Mouse (Mus musculus): ENCODE results near the gene Aplp2. TPM values are rescaled to one million over a fixed set of nuclear protein-coding genes. Genes with fewer than 3 reads are reported as not detected.
"Not testable (repeated sequence)": the region's sequence is repeated elsewhere in the genome, so short reads cannot be mapped to it uniquely, and the experiment has no call there.

The Aplp2 gene
- polyA plus RNA-seq, 1 experiment: 427 TPM

DNA sequence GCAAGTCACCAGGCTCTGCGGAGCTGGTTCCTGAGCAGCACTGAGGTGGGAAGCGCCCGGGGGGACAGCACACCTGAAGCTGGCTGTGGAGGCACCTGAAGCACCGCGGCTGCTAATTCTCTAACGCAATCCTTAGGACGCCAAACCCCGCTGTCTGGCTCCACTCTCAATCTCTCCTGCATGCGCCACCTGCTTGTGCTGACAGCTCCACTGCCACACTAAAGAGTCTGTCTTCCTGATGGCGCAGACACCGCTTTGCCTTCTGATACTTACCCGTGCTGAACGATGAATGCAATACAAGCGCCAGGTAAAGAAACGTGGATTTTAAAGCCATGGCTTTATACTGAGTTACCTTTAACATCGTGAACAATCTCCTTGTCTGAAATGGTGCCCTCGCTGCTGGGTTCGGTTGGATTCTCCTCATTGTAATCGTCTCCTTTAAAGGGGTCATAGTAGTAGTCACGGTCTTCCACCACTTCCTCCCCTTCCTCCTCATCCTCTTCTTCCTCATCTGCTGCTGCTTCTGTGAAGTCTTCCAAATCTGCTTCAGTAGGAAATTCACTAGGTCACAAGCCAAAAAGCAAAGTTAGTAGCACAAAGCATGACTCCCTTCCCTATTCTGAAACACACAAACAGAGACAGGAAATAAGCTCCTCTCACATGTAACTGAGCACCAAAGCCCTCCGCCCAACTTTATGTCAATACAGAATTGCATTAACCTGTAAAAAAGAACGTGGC lies 43.1 kb downstream of the Aplp2 start:
- H3K27ac ChIP-seq (ENCODE audit: insufficient read depth, low read depth, low read length): peak overlapping the region; percentile 96
- peaks cover 82% of the 10 kb centered on the region for H3K4me1 ChIP-seq (ENCODE audit: control insufficient read depth, insufficient read depth, low read length)
- peak overlapping the region; percentile 13; the same call in 1 of the 2 replicates for H3K4me3 ChIP-seq (ENCODE audit: insufficient read depth, low read length)
- TF ChIP-seq CTCF (IDR thresholded peaks at IDR 0.05; ENCODE audit: low read depth, low read length) (no peak), POLR2A (IDR thresholded peaks at IDR 0.05; ENCODE audit: borderline replicate concordance, low read depth, low read length) (no peak)

DNA sequence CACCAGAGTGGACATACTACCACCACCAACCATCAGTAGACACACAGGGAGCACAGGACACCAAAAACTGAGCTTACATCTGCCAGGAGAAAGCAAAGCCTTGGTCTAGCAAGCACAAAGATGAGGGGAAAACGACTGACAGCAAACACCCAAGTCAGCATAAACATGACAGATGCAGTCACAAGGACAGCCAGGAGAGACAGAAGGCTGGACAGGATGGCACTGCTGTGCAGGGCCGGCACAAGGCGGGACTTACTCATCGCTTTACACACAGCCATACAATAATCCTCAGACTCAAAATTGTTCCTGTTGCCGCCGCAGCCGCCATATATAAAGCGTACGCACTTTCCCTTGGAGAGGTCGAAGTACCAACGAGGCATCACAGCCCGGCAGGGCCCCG lies 44.3 kb downstream of the Aplp2 start:
- H3K4me1 ChIP-seq (ENCODE audit: control insufficient read depth, insufficient read depth, low read length): peaks cover 75% of the 10 kb centered on the region
- H3K27ac ChIP-seq (ENCODE audit: insufficient read depth, low read depth, low read length): peak overlapping the region; percentile 96
- TF ChIP-seq CTCF (IDR thresholded peaks at IDR 0.05; ENCODE audit: low read depth, low read length) (0 out of 2 replicates have a peak, but pooled peaks have one; percentile 22), POLR2A (IDR thresholded peaks at IDR 0.05; ENCODE audit: borderline replicate concordance, low read depth, low read length) (no peak)
- no peak overlapping the region for H3K4me3 ChIP-seq (ENCODE audit: insufficient read depth, low read length)

DNA sequence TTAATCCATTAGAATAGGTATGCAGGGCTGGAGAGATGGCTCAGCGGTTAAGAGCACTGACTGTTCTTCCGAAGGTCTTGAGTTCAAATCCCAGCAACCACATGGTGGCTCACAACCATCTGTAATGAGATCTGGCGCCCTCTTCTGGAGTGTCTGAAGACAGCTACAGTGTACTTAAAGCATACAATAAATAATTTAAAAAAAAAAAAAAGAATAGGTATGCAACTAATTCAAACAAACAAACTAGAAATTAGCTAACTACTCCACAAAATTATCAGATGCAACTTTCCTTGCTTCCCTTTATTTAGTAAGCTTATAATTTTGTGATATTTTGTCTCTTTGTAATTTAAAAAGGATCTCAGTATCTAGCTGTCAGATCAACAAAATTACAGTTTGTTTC lies 46.1 kb downstream of the Aplp2 start:
- not testable (repeated sequence) for H3K4me3 ChIP-seq (ENCODE audit: insufficient read depth, low read length)
- Histone ChIP-seq H3K4me1 (ENCODE audit: control insufficient read depth, insufficient read depth, low read length) (peaks cover 72% of the 10 kb centered on the region), H3K27ac (ENCODE audit: insufficient read depth, low read depth, low read length) (peak overlapping the region; percentile 100)

DNA sequence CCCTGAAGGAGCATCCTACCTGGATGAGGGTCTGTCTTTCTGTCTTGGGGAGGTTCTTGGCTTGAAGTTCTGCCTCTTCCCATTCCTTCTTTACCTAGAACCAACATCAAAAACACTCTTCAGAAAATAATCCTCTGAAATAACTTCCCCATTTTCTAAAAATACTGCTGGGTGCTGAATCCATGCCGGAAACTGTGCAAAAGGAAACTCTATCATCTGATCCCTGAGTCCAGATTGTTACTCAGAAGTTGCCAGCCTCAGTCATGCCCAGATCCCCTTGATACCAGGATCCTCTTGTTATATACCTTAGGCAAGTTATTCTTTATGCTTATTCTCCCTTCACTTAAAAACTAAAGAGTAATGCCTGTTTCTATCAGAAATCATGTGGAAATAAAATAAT lies 48.3 kb downstream of the Aplp2 start:
- no peak for TF ChIP-seq CTCF (IDR thresholded peaks at IDR 0.05; ENCODE audit: low read depth, low read length)
- no peak for TF ChIP-seq POLR2A (IDR thresholded peaks at IDR 0.05; ENCODE audit: borderline replicate concordance, low read depth, low read length)
- Histone ChIP-seq H3K4me3 (ENCODE audit: insufficient read depth, low read length) (peak overlapping the region; percentile 19; the same call in 1 of the 2 replicates), H3K4me1 (ENCODE audit: control insufficient read depth, insufficient read depth, low read length) (peaks cover 67% of the 10 kb centered on the region), H3K27ac (ENCODE audit: insufficient read depth, low read depth, low read length) (peak overlapping the region; percentile 100)

DNA sequence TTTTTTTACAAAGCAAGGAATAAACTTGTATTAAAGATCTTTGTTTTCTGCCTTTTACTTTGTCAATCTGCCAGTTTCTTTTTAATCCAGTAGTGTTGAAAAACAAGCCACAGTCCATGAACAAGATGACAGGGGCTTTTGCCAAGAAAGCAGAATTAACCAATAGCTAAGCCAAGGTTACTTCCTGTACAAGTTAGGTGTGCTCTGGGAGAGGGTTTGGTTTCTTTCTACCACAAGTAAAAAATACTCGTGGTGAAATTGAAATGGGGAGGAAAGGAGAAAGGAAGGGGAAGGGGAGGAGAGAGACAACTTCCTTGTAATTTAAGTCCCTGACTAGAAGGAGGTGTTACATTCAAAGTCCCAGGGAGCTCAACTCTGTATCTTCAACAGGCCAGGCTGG lies 48.7 kb downstream of the Aplp2 start:
- Histone ChIP-seq H3K27ac (ENCODE audit: insufficient read depth, low read depth, low read length) (peak overlapping the region; percentile 100), H3K4me1 (ENCODE audit: control insufficient read depth, insufficient read depth, low read length) (peaks cover 67% of the 10 kb centered on the region), H3K4me3 (ENCODE audit: insufficient read depth, low read length) (peak overlapping the region; percentile 19; the same call in 1 of the 2 replicates)
- TF ChIP-seq POLR2A (IDR thresholded peaks at IDR 0.05; ENCODE audit: borderline replicate concordance, low read depth, low read length): no peak
- no peak for TF ChIP-seq CTCF (IDR thresholded peaks at IDR 0.05; ENCODE audit: low read depth, low read length)

DNA sequence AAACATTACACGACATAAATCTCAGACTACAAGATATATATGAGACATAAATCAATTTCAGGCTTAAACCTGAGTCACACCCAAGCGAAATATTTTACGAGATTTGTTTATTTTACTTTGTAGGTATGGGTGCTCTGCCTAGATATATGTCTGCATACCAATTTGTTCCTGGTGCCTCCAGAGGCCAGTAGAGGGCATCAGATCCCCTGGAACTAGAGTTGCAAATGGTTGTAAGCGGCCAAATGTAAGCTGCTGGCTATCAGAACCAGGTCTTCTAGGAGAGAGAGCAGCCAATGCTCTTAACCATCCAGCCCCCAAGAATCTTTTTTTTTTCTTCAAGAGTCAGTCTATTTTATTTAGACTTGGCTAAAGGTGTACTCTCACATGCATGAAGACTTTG lies 51.7 kb downstream of the Aplp2 start:
- H3K27ac ChIP-seq (ENCODE audit: insufficient read depth, low read depth, low read length): peak overlapping the region; percentile 82; the same call in 1 of the 2 replicates
- peaks cover 54% of the 10 kb centered on the region for H3K4me1 ChIP-seq (ENCODE audit: control insufficient read depth, insufficient read depth, low read length)
- H3K4me3 ChIP-seq (ENCODE audit: insufficient read depth, low read length): no peak overlapping the region
- TF ChIP-seq POLR2A (IDR thresholded peaks at IDR 0.05; ENCODE audit: borderline replicate concordance, low read depth, low read length) (no peak), CTCF (IDR thresholded peaks at IDR 0.05; ENCODE audit: low read depth, low read length) (no peak)

DNA sequence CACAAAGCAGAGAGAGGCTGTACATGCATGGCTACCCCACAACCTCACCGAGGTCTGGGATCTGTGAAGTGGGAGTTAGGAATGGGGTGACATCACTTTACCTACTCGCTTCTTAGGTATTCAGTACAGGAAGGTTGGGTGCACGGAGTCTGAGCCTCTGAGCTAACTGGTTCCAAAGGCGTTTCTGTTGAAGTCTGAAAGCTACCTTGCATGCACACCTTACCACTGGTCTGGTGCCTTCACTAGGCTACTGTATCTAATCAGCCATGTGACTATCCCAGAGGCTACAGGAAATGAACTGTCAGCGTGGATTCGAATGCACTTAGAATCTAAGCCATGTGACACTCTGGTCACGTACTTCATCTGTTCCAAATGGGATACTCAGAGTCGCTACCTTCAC lies 55.0 kb downstream of the Aplp2 start:
- H3K4me3 ChIP-seq (ENCODE audit: insufficient read depth, low read length): no peak overlapping the region
- TF ChIP-seq CTCF (IDR thresholded peaks at IDR 0.05; ENCODE audit: low read depth, low read length): no peak
- TF ChIP-seq POLR2A (IDR thresholded peaks at IDR 0.05; ENCODE audit: borderline replicate concordance, low read depth, low read length): no peak
- H3K4me1 ChIP-seq (ENCODE audit: control insufficient read depth, insufficient read depth, low read length): peaks cover 37% of the 10 kb centered on the region
- no peak overlapping the region for H3K27ac ChIP-seq (ENCODE audit: insufficient read depth, low read depth, low read length)

DNA sequence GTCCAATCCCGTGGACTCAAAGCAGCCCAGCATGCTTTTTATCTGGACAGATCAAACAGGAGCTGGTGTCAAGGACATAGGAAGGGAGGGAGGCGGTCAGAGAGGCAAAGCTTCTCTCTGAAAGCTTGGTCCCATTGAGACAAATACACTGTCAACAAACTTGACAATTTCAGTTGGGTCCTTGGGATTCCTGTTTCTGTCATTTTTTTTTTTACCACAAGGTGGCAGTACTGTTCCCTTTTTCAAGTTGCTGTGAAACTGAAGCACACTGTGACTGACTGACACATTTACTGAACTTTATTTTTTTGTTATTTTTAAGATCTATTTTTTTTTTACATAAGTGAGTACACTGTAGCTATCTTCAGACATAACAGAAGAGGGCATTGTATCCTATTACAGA lies 60.6 kb downstream of the Aplp2 start:
- TF ChIP-seq CTCF (IDR thresholded peaks at IDR 0.05; ENCODE audit: low read depth, low read length): no peak
- TF ChIP-seq POLR2A (IDR thresholded peaks at IDR 0.05; ENCODE audit: borderline replicate concordance, low read depth, low read length): no peak
- no peak overlapping the region for H3K4me3 ChIP-seq (ENCODE audit: insufficient read depth, low read length)
- H3K27ac ChIP-seq (ENCODE audit: insufficient read depth, low read depth, low read length): no peak overlapping the region
- H3K4me1 ChIP-seq (ENCODE audit: control insufficient read depth, insufficient read depth, low read length): peaks cover under 1% of the 10 kb centered on the region

DNA sequence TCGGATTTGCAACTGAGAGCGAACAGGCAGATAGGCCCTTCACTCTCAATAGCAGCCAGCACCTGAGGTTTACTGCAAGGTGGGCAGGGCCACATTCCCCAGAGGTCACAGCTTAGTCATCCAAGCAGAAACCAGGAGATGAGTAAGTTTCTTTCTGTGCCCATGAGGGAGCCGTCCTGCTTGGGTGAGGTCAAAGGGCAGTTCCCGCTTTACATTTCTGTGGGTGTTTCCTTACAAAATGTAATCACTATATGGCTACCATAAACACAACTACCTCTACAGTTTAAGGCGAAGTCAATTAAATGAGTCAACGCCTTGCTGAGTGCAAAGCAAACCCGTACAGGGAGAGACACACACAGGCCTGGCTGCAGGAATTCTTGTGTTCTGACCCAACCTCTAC lies 63.5 kb downstream of the Aplp2 start:
- no peak for TF ChIP-seq CTCF (IDR thresholded peaks at IDR 0.05; ENCODE audit: low read depth, low read length)
- TF ChIP-seq POLR2A (IDR thresholded peaks at IDR 0.05; ENCODE audit: borderline replicate concordance, low read depth, low read length): no peak
- Histone ChIP-seq H3K4me1 (ENCODE audit: control insufficient read depth, insufficient read depth, low read length) (peaks cover 19% of the 10 kb centered on the region), H3K27ac (ENCODE audit: insufficient read depth, low read depth, low read length) (no peak overlapping the region), H3K4me3 (ENCODE audit: insufficient read depth, low read length) (no peak overlapping the region)

DNA sequence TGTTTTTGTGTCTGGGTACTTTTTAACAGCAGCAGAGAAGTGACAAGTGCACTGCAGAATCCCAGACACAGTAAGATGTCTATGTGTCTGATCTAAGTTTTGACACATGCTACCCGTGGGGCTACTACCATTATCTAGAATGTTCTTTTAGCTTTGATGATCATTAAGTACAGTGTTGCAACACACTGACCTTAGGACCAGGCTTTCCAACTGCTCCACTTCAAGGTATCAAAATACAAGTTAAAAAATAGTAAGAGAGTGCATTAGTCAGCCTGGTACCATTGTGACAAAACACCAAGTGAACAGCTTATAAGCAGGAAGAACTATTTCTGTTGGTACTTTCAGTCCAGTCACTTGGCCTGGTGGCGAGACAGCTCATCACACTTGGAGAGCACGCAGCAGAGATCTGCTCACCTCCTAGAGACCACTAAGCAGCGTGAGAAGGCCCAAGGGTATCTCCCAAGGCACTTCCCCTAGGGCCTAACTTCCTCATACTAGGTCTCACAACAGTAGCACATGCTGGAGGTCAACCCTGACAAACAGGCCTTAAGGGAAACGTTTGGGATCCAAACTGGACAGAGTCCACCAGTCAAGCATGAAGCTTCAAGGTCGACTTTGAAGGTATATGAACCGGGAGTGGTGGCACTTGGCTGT lies 66.2 kb downstream of the Aplp2 start:
- no peak overlapping the region for H3K4me3 ChIP-seq (ENCODE audit: insufficient read depth, low read length)
- peak overlapping the region; percentile 51 for H3K27ac ChIP-seq (ENCODE audit: insufficient read depth, low read depth, low read length)
- no peak for TF ChIP-seq CTCF (IDR thresholded peaks at IDR 0.05; ENCODE audit: low read depth, low read length)
- no peak for TF ChIP-seq POLR2A (IDR thresholded peaks at IDR 0.05; ENCODE audit: borderline replicate concordance, low read depth, low read length)
- H3K4me1 ChIP-seq (ENCODE audit: control insufficient read depth, insufficient read depth, low read length): peaks cover 19% of the 10 kb centered on the region
